Mouse (Mus musculus) cortical plate, adult 2 months (tissue): Measurements from ENCODE around the gene Prss56. TPM values are rescaled to one million over a fixed set of nuclear protein-coding genes. Genes with fewer than 3 reads are reported as not detected.
A peak's percentile ranks its signal among the peaks of the same experiment; 100 is the strongest.

Experiments used
- H3K27ac ChIP-seq: fragments of 200-500 bp; 2 replicates; pipeline ENCODE4 v1.5.1; 2012; ENCODE audit warnings: low read length, control low read depth, inconsistent platforms; ENCODE audit not compliant: insufficient read depth
- H3K4me1 ChIP-seq: fragments of 200-500 bp; 2 replicates; pipeline ENCODE4 v1.6.1; 2011; ENCODE audit warnings: low read length; ENCODE audit not compliant: control insufficient read depth, insufficient read depth
- H3K4me3 ChIP-seq: fragments of 200-500 bp; 2 replicates; pipeline ENCODE4 v1.5.1; 2011; ENCODE audit warnings: mild to moderate bottlenecking, low read length, control low read depth; ENCODE audit not compliant: insufficient read depth
- CTCF ChIP-seq: fragments of 200-500 bp; IDR thresholded peaks from 2 replicates; pipeline ENCODE4 v1.5.1; 2011; ENCODE audit warnings: mild to moderate bottlenecking, control low read depth, low read length; ENCODE audit not compliant: insufficient read depth; ENCODE audit errors: extremely low read depth
- POLR2A ChIP-seq: fragments of 200-500 bp; IDR thresholded peaks from 2 replicates; pipeline ENCODE4 v1.6.1; 2011; ENCODE audit warnings: mild to moderate bottlenecking, low read length, control low read depth; ENCODE audit not compliant: insufficient read depth; ENCODE audit errors: extremely low read depth
- polyA plus RNA-seq: library from polyadenylated mRNA; depleted of rRNA; stranded (reverse); fragments of >200 nt; gene quantifications from 2 replicates; pipeline ENCODE4 v1.2.3, GENCODE M21; 2012

Gene Prss56
- polyA plus RNA-seq, 1 experiment, result 0.40 TPM

GRCm38 (mm10) chr1:87205038-87205437, 21.9 kb downstream of the Prss56 start:
- H3K4me1 ChIP-seq, result no peaks in the 10 kb centered on the region
- no peak overlapping the region for H3K4me3 ChIP-seq
- no peak overlapping the region for H3K27ac ChIP-seq
- TF ChIP-seq CTCF, result no peak
- no peak for TF ChIP-seq POLR2A

GRCm38 (mm10) chr1:87205502-87205901, 22.4 kb downstream of the Prss56 start:
- H3K27ac ChIP-seq, result no peak overlapping the region
- no peaks in the 10 kb centered on the region for H3K4me1 ChIP-seq
- no peak for TF ChIP-seq CTCF
- TF ChIP-seq POLR2A, result no peak
- no peak overlapping the region for H3K4me3 ChIP-seq

- TF ChIP-seq CTCF, result no peak
- no peak for TF ChIP-seq POLR2A
- H3K4me1 ChIP-seq, result no peaks in the 10 kb centered on the region
- no peak overlapping the region for H3K27ac ChIP-seq
- H3K4me3 ChIP-seq, result no peak overlapping the region
Measured at GRCm38 (mm10) chr1:87206339-87206738, 23.2 kb downstream of the Prss56 start.

- H3K27ac ChIP-seq, result no peak overlapping the region
- no peak for TF ChIP-seq POLR2A
- no peak for TF ChIP-seq CTCF
- peaks cover 9% of the 10 kb centered on the region; the same call in 1 of the 2 replicates for H3K4me1 ChIP-seq
- no peak overlapping the region for H3K4me3 ChIP-seq
Measured at GRCm38 (mm10) chr1:87211431-87211830, 28.3 kb downstream of the Prss56 start.

GRCm38 (mm10) chr1:87213735-87214704, 30.9 kb downstream of the Prss56 start, which contains the start of gene Eif4e2:
TSS of gene Eif4e2 (plus strand) at chr1:87213914.
- Histone ChIP-seq H3K27ac (peak within 1 kb of the TSS; percentile 75), H3K4me1 (peaks cover 13% of the 10 kb centered on the region; the same call in 1 of the 2 replicates), H3K4me3 (peak within 1 kb of the TSS; percentile 98)
- TF ChIP-seq POLR2A (peak; percentile 82), CTCF (no peak)

GRCm38 (mm10) chr1:87214748-87215147, 31.6 kb downstream of the Prss56 start:
- TF ChIP-seq POLR2A (no peak), CTCF (no peak)
- Histone ChIP-seq H3K4me3 (peak overlapping the region; percentile 98), H3K4me1 (peaks cover 13% of the 10 kb centered on the region; the same call in 1 of the 2 replicates), H3K27ac (no peak overlapping the region)

GRCm38 (mm10) chr1:87217938-87218337, 34.8 kb downstream of the Prss56 start:
- no peak overlapping the region for H3K4me3 ChIP-seq
- peaks cover 13% of the 10 kb centered on the region; the same call in 1 of the 2 replicates for H3K4me1 ChIP-seq
- TF ChIP-seq POLR2A (no peak), CTCF (peak; percentile 70)
- no peak overlapping the region for H3K27ac ChIP-seq

- TF ChIP-seq CTCF, result no peak
- TF ChIP-seq POLR2A, result no peak
- H3K4me3 ChIP-seq, result no peak overlapping the region
- H3K4me1 ChIP-seq, result no peaks in the 10 kb centered on the region
- no peak overlapping the region for H3K27ac ChIP-seq
Measured at GRCm38 (mm10) chr1:87225739-87226138, 42.6 kb downstream of the Prss56 start.

GRCm38 (mm10) chr1:87226409-87227159, 43.5 kb downstream of the Prss56 start:
- no peak overlapping the region for H3K27ac ChIP-seq
- TF ChIP-seq CTCF (no peak), POLR2A (no peak)
- no peak overlapping the region for H3K4me3 ChIP-seq
- H3K4me1 ChIP-seq, result no peaks in the 10 kb centered on the region

- H3K4me3 ChIP-seq, result no peak overlapping the region
- TF ChIP-seq CTCF (no peak), POLR2A (no peak)
- H3K4me1 ChIP-seq, result no peaks in the 10 kb centered on the region
- no peak overlapping the region for H3K27ac ChIP-seq
Measured at GRCm38 (mm10) chr1:87227160-87227550, 44.0 kb downstream of the Prss56 start.
